Mouse (Mus musculus) cortical plate, adult 2 months (tissue): Measurements from ENCODE around the gene Hscb.

ENCODE experiments used
- CTCF ChIP-seq: fragments of 200-500 bp; IDR thresholded peaks from 2 replicates; pipeline ENCODE4 v1.5.1; 2011; ENCODE audit warnings: mild to moderate bottlenecking, control low read depth, low read length; ENCODE audit not compliant: insufficient read depth; ENCODE audit errors: extremely low read depth
- POLR2A ChIP-seq: fragments of 200-500 bp; IDR thresholded peaks from 2 replicates; pipeline ENCODE4 v1.6.1; 2011; ENCODE audit warnings: mild to moderate bottlenecking, low read length, control low read depth; ENCODE audit not compliant: insufficient read depth; ENCODE audit errors: extremely low read depth

DNA sequence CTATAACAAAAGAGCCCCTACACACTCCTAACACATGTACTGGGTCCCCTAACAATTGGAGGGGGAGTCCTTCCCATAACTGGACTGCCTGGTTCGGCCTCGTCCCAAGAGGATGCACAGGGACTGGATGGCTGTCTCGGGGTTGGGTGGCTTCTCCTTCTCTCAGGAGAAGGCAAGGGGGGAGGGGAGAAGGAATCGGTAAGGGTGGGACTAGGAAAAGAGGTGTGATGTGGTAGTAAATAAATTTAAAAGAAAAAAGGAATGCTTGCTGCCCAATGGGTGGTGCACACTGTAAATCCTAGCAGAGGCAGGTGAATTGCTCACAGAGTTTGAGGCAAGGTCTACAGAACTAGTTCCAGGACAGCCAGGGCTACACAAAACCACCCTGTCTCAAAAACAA is 33.4 kb downstream of the Hscb start:
- no peak for TF ChIP-seq POLR2A
- TF ChIP-seq CTCF: no peak
